Mouse (Mus musculus): Measurements from ENCODE around the gene Kyat1.

- TF ChIP-seq CTCF (IDR thresholded peaks at IDR 0.05; ENCODE audit: insufficient read depth, low read length) (no peak), POLR2A (IDR thresholded peaks at IDR 0.05; ENCODE audit: borderline replicate concordance, extremely low read depth, low read depth, low read length) (no peak)
Measured at GRCm38 (mm10) chr2:30183721-30184120, 21.9 kb downstream of the Kyat1 start.
